Mouse (Mus musculus) megakaryocyte, embryonic 14.5 days (primary cell): ENCODE measurements around the gene Bglap3.

Experiments
- FLI1 ChIP-seq: IDR thresholded peaks from 2 replicates; pipeline ENCODE4 v1.6.1; 2012; ENCODE audit warnings: low read length, inconsistent platforms, mixed read lengths
- GATA1 ChIP-seq: IDR thresholded peaks from 3 replicates; pipeline ENCODE4 v1.6.1; 2012; ENCODE audit warnings: mixed read lengths, low read length, inconsistent platforms, borderline replicate concordance

DNA sequence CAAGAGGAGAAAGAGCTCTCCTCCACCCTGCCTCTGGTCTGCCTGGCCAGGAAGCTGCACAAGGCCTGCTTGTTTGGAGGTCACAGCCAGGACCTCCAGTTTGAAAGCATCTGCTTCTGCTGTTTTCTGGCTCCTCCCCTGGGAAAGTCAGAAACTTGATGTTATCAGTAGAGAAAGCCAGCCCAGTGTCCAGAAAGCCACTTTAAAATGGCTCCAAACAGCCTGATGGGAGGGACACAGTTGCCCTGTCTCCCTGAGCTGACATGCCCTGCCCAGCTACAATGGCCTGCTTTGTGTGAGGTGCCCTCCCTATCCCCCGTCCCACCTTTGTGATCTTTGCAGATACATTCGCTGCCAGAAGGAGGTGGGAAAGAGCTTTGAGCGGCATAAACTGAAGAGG is 12.6 kb downstream of the Bglap3 start:
- TF ChIP-seq GATA1 (no peak), FLI1 (no peak)
